Mouse (Mus musculus): ENCODE data around the gene Uspl1.
"Not testable (repeated sequence)": the region's sequence is repeated elsewhere in the genome, so short reads cannot be mapped to it uniquely, and the experiment has no call there.

Gene Uspl1

DNA sequence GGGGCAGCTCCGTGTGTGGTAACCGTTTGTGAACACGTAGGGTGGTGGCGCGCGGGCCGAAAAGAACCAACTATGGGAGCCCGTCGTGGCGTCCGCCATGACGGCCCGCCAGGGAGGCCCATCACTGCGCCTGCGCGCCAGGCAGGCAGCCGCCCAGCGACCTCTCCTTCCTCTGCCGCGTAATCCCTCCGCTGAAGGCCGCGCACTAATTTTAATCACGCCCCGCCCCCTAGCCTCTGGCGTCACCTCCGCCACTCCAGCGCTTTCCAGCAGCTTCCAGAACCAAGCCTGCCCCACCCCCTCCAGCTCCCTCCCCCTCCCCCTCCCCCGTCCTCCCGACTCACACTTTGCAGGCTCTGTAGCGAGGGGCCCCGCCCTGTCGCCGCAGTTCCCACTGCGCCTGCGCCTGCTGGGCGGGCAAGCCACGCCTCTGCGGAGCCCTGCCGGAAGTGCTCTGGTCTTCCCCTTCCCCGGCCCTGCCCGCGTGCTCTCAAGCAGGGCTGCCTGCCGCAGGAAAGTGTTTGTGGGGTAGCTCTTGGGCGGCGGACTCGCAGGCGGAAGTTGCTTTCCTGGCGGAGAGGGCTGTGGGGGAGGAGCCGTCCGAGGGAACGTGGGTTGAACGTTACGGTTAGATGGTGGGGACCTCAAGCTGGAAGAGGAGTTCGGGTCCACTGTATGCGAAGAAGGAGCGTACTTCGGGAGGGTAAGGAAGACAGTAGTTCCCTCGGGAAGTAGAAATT lies at the start of gene Uspl1, which contains the start of gene Hmgb1:
Uspl1 (plus strand) TSS at position 247 of the 740 bp plus-strand sequence.
Hmgb1 (minus strand) TSS at position 386 of the 740 bp plus-strand sequence.
- peak; percentile 99 for DNase-seq (ENCODE audit: low spot score in 2 of 2)

DNA sequence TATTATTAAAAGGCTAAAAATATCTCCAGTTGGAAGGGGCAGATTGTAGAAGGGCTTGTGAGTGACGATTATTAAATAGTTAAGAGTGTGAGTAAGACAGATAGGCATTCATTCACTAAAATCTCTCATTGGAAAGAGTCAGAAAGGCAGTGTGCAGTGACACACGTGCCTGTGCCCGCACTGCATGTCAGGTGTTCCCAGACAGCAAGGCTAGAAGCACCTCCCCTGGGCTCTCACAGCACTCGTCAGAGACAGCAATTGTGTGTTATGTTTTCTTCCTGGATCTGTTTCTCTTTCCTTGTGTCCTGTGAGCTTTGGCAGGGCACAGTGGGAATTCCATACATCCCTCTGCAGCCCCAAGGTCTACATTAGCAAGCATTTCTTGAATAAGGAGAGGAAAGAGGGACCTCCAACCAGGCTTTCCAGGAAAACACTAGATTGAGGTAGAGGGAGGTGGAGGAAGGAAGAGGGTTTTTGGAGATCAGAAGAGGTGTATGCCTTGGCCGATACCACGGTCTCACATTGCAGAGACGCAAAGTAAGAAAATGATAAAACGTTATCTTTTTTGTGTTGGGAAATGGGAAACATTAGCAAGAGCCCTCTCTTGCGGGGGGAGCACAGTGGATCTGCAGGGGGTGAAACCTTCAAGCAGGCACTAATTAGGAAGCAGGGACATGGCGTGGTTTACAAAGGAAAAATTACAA lies 49.2 kb upstream of the Uspl1 start:
- no peak for DNase-seq (ENCODE audit: low spot score in 2 of 2)

DNA sequence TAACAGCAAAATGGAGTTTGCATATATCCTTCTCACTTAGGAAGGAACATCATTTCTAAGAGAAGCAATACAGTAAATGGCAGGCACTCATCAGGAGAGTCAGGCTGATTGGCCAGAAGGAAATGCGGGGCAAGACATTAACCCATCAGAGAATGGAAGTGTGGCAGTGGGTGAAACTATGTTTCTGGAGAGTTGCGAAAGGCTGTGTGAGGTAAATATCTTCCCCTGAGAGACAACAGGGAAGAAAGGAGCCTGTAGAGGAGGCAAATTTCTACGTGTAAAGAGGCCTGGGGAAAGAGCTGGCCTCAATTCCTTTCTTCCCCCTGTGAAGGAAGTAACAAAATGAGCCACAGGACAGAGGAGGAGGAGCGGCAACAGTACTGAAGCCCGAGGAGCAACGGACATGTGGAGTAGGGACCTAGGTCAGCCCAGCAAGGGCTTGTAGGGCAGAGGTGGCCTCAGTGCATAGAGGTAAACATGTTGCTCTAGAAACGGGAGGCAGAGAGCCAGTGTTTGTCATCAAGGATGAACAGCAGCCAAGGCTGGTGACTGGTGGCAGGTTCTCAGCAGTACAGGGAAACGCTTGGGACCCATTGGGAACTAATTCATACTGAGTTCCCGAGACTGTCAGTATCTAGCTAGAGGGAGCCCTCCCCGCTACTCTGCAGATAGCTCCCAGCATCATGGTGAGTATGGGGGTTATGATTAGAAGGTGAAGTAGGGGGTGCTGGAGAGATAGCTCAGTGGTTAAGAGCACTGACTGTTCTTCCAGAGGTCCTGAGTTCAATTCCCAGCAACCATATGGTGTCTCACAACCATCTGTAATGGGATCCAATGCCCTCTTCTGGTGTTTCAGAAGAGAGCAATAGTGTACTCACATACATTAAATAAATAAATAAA lies 48.4 kb upstream of the Uspl1 start:
- no peak for DNase-seq (ENCODE audit: low spot score in 2 of 2)

DNA sequence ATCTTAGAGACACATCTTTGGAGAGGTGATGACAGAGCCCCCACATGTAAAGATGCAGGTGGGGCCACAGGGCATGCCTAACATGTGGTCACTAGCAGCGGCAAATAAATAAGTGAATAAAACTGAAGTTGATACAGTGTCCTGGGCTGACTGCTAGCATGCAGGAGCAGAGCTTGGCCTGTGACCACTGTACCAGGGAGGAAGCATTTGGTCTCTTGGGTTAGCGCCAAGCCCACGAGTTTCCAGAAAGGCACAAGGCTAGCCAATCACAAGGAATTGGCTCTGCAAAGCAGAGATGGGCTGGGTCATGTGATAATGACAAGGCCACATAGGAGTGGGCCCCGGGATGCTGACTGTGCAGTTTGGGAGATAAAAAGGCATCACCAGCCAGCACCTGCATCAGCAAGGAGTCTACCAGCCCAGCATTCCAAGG lies 47.2 kb upstream of the Uspl1 start:
- DNase-seq (ENCODE audit: low spot score in 2 of 2): peak in 1 of 2 experiments; percentile 33

DNA sequence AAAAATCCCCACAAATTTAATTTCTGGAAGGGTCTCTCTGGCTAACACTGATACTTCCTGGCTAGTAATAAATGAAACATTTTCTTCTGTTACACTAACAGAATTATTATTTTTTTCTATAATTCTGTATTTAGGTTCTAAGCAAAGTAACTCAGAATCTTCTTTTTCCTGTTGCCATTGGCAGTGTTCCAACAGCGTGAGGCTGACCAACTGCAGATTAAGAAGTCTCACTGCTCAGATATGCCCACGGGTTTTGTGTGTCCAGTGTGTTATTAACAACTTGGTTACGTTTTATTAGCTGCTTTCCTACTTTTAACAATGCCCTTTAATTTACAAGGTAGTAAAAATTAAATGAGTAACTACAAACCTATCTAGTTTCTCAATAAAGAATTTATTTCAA lies 46.7 kb upstream of the Uspl1 start:
- no peak for DNase-seq (ENCODE audit: low spot score in 2 of 2)

DNA sequence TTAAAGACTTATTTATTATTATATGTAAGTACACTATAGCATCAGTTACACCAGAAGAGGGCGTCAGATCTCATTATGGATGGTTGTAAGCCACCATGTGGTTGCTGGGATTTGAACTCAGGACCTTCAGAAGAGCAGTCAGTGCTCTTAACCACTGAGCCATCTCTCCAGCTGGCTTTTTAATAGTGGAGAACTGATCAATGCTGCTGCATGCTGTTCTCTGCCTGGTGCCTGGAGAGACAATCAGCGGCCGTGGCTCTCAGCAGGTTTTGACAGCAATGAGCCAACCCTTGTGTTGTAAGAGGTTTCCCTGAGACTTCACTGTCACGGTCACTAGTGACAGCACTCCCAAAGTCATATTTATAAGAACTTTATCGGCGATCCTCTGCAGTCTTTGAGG lies 46.1 kb upstream of the Uspl1 start:
- DNase-seq (ENCODE audit: low spot score in 2 of 2): not testable (repeated sequence)

DNA sequence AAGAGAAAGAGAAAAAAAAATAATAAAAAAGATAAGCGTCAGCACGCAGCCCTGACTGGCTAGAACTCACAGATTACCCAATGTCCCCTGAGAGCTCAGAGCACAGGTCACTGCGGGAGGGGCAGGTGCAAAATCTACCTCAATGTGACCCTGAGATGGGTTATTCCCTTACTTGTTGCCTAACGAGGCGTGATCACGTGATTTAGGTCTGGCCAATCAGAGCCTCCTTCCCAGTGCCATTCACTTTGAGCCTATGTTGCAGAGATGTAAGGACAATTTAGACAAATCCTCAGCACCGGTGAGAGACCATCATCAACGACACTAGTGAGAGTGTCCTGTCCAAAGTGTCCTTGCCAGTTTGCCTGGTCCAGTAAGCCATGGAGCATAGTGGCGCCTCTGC lies 43.8 kb upstream of the Uspl1 start:
- DNase-seq (ENCODE audit: low spot score in 2 of 2): no peak

DNA sequence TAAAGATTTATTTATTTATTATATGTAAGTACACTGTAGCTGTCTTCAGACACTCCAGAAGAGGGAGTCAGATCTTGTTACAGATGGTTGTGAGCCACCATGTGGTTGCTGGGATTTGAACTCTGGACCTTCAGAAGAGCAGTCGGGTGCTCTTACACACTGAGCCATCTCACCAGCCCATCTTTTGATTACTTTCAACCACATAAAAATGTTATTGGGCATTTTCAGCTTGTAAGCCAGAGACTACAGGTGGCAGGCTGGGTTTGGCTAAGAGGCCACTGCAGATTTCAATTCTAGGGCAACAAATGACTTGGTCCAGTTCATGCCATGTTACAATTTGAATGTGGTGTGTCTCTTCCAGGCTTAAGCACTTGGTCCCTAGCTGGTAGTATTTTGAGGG lies 43.0 kb upstream of the Uspl1 start:
- DNase-seq (ENCODE audit: low spot score in 2 of 2): not testable (repeated sequence)

DNA sequence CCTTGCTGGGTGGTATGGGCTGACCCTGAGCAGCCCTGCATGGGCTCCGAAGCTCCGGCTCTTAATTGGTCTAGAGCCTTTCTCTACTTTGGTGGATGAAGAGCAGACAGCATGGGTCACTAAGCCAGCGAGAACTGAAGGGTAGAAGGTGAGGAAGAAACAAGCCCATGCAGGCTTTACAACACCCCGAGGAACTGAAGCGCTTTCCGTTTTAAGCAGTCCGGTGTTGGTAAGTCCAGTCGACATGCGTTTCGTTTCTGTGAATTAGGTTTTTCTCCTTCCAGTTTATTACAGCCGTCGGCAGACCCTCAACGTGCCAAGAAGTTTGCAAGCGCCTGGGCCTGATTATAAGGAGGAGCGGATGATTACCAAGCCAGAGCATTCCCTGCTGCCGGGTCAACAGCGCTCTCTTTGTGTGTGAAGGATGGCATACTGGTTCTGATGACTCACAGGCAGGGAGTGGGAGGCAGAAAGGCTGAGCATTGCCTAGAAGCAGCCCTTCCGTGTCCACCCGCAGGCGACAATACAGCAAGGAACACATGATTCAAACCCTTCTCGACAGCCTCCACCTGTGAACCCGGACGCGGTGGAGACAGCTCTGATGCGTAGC lies 40.3 kb upstream of the Uspl1 start:
- peak in 1 of 2 experiments; percentile 41 for DNase-seq (ENCODE audit: low spot score in 2 of 2)

DNA sequence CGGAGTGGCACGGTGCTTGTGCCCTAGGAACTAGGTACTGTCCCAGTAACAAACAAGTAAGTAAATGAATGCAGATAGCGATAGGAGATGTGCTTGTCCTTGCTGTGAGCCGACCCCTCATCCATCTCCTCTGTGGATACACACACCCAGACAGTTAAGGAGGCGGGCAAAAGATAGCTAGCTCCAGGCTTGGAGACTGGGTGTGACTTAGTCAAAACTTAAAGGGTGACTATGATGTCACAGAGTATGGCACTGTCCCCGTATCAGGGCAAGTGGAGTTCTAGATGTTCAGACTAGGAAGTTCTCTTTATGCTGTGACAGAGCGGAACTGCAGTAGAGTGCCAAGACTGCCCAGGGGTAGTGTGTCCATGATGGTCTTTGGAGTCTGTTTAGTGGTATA lies 37.5 kb upstream of the Uspl1 start:
- no peak for DNase-seq (ENCODE audit: low spot score in 2 of 2)

DNA sequence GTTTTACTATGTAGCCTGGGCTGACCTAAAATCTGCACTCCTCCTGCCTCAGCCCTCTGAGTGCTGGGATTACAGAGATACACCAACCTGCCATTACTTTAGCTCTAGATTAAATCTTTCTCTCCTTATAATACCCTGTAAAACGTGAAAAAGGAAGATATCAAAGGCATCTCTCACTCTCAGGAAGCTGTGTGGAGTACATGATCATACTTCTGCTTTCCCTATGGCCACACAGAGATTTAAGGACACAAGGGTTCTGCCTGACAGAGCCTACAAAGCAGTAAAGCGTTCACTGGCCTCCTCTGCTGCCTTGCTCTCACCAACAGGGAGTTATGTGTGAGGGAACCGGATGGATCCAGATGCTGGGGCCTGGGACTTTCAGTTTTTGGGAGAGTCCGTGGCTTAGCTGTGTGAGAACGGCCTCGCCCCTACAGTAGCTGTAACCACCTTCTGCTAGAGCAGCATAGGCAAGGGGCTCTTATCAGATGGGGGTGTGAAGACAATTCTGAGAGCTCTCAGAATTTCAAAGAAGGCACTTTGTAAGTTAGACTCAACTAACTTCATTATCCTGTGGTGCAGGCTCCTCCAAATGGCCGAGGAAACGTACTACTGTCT lies 36.7 kb upstream of the Uspl1 start:
- DNase-seq (ENCODE audit: low spot score in 2 of 2): no peak

DNA sequence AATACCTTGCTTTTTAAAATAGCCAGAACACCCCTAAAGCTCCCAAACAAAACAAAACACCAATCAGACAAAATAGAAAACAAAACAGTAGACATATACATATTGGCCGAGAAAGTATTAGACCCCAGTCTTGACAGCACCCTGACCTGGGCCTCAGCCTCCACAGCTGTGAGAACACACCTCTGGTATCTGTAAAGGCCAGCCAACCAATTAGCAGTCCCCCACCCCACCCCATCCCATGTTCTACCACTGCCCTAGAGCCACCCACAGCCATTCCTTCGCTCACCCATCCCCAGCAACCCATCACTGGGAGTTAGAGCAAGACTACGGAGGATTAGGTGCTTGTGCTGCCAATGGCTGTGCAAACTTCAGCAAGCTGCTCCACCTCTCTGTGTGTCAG lies 33.3 kb upstream of the Uspl1 start:
- DNase-seq (ENCODE audit: low spot score in 2 of 2): no peak

DNA sequence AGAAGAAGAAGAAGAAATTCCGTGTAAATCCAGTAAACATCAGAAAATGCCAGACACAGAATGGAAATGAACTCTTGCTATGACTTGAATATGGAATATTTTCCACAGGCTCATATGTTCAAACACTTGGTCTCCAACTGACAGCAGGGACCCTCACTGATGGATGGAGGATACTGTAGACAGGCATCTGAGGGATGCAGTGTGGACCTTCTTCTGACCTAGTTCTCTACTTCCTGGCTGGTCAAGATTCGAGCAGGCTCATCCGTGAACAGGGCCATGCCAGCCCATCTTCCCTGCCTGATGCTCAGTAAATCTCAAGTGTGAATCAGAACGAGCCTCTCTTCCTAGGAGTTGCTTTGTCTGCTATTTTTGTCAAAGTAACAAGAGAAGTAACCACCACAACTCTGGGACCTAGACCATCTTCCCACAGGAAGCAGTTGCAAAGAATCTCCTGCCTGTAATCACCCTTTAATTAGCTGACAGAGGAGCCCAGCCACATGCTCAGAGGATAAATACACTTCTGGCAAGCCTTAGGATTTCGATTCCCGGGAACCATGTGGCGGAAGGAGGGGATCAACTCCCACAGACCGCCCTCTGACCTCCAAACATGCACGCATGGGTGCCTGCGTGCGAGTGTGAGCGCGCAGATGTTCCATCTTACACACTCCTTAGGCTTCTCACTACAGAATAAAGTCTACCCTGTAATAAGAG lies 31.9 kb upstream of the Uspl1 start:
- peak in 1 of 2 experiments; percentile 31 for DNase-seq (ENCODE audit: low spot score in 2 of 2)

DNA sequence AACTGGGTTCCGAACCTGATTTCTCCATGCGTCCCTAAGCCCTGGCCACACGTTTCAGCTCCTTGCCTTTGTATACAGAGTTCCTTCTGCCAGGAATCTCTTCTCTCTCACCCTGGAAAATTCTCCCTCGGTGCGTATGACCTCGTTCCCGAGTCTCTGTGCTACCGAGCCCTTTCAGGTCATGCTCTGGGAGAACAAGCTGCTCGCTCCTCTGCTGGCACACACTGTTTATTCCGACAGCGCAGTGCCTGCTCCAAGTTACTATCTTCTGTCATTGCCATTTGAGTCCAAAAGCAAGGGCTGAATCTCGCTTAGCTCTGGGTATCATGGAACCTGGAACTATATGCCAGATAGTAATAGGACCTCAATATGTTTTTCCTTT lies 31.4 kb upstream of the Uspl1 start:
- no peak for DNase-seq (ENCODE audit: low spot score in 2 of 2)

DNA sequence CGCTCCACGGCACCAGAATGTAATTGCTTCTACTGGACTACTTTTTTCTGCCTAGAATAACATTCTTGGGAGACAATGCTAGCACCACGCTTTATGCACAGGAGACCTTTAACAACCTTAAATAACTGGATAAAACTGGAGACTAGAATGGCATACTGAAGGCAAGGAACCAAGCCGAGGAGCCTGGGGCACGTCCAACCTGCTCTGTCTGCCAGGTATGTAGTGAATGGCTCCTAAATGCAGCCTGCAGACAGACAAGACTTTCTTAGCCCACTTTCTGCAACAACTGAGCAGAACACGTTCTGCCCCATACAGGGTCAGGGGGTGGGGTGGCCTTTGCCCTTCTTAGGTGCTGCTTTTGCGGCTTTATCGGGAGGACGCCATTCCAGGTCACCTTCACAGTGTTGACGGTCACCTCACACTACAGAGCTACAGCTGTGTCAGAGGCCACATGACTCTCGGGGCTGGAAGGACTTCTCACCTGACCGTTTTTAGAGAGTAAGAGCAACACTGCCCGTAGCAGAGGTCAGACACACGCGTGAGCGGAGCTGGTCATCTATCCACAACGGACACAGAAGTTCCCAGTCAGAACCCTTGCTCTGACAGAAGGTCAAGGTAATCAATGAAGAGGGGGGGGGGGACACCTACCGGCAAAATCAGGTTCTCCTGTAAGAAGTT lies 27.1 kb upstream of the Uspl1 start:
- no peak for DNase-seq (ENCODE audit: low spot score in 2 of 2)

DNA sequence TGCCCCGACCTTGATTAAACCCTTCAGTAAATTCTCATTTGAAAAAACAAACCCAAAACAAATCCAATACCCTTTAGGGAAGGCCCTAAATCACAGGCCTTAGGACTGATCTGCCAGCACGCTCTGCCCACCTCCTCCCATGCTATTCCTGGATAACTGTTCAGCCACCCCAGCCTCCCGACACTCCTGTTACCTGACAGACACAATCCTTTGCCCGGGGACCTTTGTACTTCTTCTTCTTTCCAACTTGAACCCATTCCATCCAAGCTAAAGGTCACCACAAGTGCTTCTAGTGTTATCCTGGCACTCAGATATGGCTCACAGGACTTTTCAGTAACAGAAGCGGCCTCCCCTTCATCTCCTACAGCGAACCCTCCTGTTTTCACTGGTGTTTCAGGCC lies 25.1 kb upstream of the Uspl1 start:
- no peak for DNase-seq (ENCODE audit: low spot score in 2 of 2)

DNA sequence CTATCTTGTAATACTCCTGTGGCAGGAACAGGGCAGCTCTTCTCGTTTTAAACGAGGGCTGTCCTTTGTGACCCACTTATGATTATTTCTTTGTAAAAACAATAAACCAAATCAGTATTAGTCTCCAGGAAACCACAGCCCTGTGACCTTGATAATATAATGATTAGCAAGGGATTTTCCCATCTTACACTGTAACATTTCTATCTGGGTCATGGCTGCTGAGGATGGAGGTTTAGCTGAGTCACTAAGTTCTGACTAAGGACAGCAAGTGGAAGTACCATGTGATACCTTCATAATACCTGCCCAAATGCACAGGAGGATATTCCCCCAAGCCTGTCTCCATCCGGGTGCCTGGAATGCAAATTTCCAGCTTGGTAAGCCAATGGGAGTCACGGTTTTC lies 23.7 kb upstream of the Uspl1 start:
- DNase-seq (ENCODE audit: low spot score in 2 of 2): no peak

DNA sequence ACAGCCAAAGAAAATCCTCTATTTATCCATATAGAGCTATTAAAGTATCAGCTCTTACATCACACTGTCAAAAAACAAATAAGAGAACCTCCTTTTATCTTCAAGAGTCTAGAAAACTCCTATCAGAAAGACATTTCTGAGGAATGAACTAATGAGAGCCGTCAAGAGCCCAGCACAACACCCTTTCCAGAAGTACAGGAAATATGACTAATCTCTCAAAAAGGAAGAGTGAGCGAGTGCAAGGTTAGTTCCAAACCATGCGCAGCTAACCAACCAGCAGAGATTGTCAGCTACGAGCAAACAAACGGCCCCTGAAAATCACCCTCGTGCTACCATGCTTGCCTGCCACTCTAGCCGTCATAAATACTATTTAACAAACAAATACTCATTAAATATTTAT lies 21.3 kb upstream of the Uspl1 start:
- DNase-seq (ENCODE audit: low spot score in 2 of 2): peak in 1 of 2 experiments; percentile 44

DNA sequence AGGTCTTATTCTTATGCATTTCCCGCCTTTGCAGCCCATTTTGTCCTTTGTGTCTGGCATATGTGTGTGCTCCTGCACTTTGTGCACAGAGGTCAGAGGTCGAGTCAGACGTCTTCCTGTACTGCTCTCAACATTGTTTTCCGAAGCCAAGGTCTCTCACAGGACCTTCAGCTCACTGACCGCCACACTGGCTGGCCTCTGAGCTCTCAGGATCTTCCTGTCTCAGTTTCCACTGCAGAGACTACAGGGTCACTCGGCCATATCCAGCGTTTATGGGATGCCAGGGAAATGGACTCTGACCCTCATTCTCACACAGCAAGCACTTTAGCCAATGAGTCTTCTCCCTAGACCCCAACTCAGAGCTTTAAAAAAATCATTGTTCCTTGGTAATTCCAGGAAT lies 19.3 kb upstream of the Uspl1 start:
- DNase-seq (ENCODE audit: low spot score in 2 of 2): peak in 1 of 2 experiments; percentile 48

DNA sequence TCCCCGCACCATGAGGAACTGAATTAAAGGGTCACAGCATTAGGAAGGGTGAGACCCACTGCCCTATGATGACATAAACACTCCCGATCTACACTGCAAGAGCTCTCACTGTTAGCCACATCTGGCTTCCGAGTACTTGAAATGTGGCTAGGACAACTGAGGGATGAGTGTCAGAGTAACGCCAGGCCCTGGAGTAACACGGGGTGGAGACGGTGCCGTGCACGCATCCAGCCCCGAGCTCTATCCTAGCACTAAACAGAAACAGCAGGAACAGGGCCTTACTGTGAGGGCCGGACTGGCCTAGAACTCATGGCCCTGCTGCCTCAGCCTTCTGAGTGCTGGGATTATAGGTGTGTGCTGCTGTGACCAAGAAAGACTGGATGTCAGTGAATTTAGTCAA lies 18.1 kb upstream of the Uspl1 start:
- peak in 1 of 2 experiments; percentile 13 for DNase-seq (ENCODE audit: low spot score in 2 of 2)

All from urinary bladder, postnatal 4 days (tissue).